Mouse (Mus musculus) liver, embryonic 14 days (tissue): Measurements from ENCODE around the gene Hadhb. TPM values are rescaled to one million over a fixed set of nuclear protein-coding genes. Genes with fewer than 3 reads are reported as not detected.

Experiments
- polyA plus RNA-seq: library from polyadenylated mRNA; depleted of rRNA; stranded (reverse); fragments of >200 nt; gene quantifications from 2 replicates; pipeline ENCODE4 v1.2.3, GENCODE M21; 2012; rRNA removed

Gene Hadhb
- 61.0 and 72.0 TPM in 2 replicates for polyA plus RNA-seq

GRCm38 (mm10) chr5:30154474-30155394 is at the start of gene Hadhb, which contains the start of gene Hadha:
Gene Hadhb, plus strand, starts transcription at chr5:30155248.
Gene Hadha, minus strand, starts transcription at chr5:30155162.

GRCm38 (mm10) chr5:30105668-30106300 is 49.3 kb upstream of the Hadhb start, which contains the start of gene 3110082J24Rik:
Gene 3110082J24Rik, minus strand, starts transcription at chr5:30106086.

GRCm38 (mm10) chr5:30205493-30205892 is 50.4 kb downstream of the Hadhb start, which contains the start of gene Adgrf3:
Gene Adgrf3, minus strand, starts transcription at chr5:30205722.

GRCm38 (mm10) chr5:30232271-30232971 is 77.4 kb downstream of the Hadhb start, which contains the start of gene Selenoi:
Gene Selenoi, plus strand, starts transcription at chr5:30232581.

Other genes starting within 250 kb of the Hadhb start
- gene Il6, start 142.1 kb upstream of the Hadhb start, polyA plus RNA-seq = 0.09 and 0.14 TPM in 2 replicates
- gene Tyms, start 81.6 kb upstream of the Hadhb start, polyA plus RNA-seq = 130 and 136 TPM in 2 replicates
- 0.03 and 0.05 TPM in 2 replicates for gene Garem2, start 50.1 kb upstream of the Hadhb start, polyA plus RNA-seq
- gene 3110082J24Rik, start 49.2 kb upstream of the Hadhb start, polyA plus RNA-seq = not detected in 2 replicates
- 40.4 and 46.5 TPM in 2 replicates for gene Hadha, start 86 bp upstream of the Hadhb start, polyA plus RNA-seq
- gene Adgrf3, start 50.5 kb downstream of the Hadhb start, polyA plus RNA-seq = not detected in 2 replicates
- 10.4 and 14.8 TPM in 2 replicates for gene Selenoi, start 77.3 kb downstream of the Hadhb start, polyA plus RNA-seq
- gene Drc1, start 126.1 kb downstream of the Hadhb start, polyA plus RNA-seq = 0.67 and 0.70 TPM in 2 replicates